Mouse (Mus musculus): ENCODE results near the gene Slc7a11. TPM values are rescaled to one million over a fixed set of nuclear protein-coding genes. Genes with fewer than 3 reads are reported as not detected.
A peak's percentile ranks its signal among the peaks of the same experiment; 100 is the strongest.

The Slc7a11 gene
- polyA plus RNA-seq, 1 experiment, result 3.4 TPM

DNA sequence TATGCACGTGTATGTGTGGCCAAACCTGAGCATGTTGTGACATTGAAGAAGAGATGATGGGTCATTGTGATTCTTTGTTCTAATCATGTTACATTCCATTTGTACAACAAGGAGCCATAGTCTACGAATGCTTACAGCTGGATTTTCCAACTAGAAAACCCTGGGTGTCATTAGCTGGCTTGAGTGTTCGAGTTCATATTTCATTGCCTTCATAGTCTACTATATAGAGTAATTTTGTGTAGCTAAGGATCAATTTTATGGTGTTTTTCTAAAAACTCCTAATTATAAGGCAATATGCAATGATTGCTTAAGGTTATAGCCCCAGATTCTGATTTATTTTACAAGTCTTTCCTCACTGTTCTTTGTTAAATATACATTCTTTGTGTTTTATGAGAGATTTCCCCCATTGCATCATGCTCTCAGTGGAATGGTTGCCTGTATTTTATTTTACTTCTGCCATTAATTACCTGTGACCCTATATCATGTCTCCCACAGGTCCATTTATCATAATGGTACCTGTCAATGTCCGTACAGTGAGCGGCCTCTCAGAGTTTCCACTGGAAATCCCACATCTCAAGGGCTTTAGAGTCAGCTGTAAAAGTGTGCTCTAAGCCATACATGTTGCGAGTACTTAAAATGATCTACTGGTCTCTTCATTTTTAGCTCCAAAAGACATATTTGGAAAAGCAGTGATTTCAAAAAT lies 193.7 kb downstream of the Slc7a11 start:
- no peak for TF ChIP-seq POLR2A (IDR thresholded peaks at IDR 0.05; ENCODE audit: borderline replicate concordance, extremely low read depth, insufficient read depth, insufficient read length, poor library complexity, severe bottlenecking)
- TF ChIP-seq CTCF (IDR thresholded peaks at IDR 0.05; ENCODE audit: borderline replicate concordance, extremely low read depth, insufficient read depth, insufficient read length), result no peak
- DNase-seq (ENCODE audit: low read depth), result no peak

DNA sequence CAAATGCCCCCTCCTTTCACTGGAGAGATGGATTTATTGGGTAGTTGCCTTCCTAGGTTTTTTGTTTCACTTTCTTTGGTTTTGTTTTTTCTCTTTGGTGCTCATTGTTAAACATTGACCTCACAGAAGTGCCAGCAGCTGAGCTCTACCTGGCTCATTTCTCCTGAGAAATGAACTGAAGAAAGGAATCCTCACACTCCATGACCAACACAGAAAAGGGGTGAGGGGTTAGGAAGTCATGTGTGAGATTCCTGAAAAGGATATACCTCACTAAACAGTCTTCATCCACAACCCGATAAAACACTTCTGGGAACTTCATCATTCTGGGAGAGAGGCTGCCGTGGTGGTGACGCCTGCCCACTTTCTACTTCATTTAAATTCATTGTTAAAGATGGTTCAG lies 207.4 kb downstream of the Slc7a11 start:
- DNase-seq (ENCODE audit: low read depth), result no peak
- no peak for TF ChIP-seq CTCF (IDR thresholded peaks at IDR 0.05; ENCODE audit: borderline replicate concordance, extremely low read depth, insufficient read depth, insufficient read length)
- TF ChIP-seq POLR2A (IDR thresholded peaks at IDR 0.05; ENCODE audit: borderline replicate concordance, extremely low read depth, insufficient read depth, insufficient read length, poor library complexity, severe bottlenecking), result no peak

DNA sequence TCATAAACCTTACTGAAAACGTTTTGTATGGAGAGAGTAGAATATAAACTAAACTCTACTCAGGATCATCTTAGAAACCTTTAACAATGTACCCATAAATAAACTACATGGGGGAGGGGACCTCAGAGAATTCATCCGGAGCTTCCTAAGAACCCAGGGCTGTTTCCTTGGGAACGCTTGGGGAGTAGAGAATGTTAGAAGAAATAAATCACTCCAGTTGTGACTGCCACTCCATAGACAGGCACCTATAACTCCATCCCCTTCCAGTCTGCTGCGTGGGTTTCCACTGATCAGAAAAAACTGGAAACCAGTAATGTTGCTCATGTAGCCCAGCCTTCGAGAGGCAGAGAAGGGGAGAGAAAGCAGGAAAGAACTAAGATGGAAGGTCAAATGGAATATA lies 210.3 kb downstream of the Slc7a11 start:
- no peak for DNase-seq (ENCODE audit: low read depth)
- TF ChIP-seq CTCF (IDR thresholded peaks at IDR 0.05; ENCODE audit: borderline replicate concordance, extremely low read depth, insufficient read depth, insufficient read length) (no peak), POLR2A (IDR thresholded peaks at IDR 0.05; ENCODE audit: borderline replicate concordance, extremely low read depth, insufficient read depth, insufficient read length, poor library complexity, severe bottlenecking) (no peak)

DNA sequence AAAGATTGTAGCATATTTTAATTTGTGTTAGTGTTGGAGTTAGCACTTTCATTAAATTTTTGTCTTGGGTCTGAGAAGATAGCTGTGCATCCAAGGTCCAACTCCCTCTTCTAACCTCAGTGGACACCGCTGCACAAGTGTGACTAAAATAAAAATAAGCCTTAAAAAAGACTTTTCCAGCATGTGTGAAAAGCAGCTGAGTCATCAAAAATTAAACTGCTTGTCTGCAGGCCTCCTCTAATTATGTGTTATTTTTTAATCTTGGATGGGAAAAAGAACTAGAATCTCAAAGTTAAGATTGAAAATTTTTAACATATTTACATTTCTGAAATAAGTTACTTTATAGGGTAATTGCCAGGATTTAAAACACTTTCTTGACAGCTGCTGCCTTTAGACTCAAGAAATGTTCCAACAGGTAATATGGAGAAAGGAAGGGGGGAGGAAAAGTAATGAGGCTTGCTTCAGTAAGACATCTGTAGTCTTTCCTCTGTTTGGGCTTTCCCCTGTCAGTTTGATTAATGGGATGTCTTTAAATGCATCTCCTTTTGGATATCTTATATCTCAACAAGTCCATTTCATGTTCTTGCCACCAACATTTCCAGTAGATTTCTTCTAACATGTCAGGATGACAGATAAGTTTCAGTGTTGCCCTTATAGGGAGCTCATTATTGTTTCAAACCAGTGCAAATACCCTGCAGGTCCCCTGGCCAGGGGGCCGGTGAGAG lies 218.9 kb downstream of the Slc7a11 start:
- TF ChIP-seq POLR2A (IDR thresholded peaks at IDR 0.05; ENCODE audit: borderline replicate concordance, extremely low read depth, insufficient read depth, insufficient read length, poor library complexity, severe bottlenecking), result no peak

GRCm38 (mm10) chr3:50220454-50220853 lies 223.0 kb downstream of the Slc7a11 start:
- no peak for DNase-seq (ENCODE audit: low read depth)
- TF ChIP-seq CTCF (IDR thresholded peaks at IDR 0.05; ENCODE audit: borderline replicate concordance, extremely low read depth, insufficient read depth, insufficient read length) (no peak), POLR2A (IDR thresholded peaks at IDR 0.05; ENCODE audit: borderline replicate concordance, extremely low read depth, insufficient read depth, insufficient read length, poor library complexity, severe bottlenecking) (no peak)

More for the DNA sequence above, 218.9 kb downstream of the Slc7a11 start:
- DNase-seq (ENCODE audit: low read depth), result no peak

DNA sequence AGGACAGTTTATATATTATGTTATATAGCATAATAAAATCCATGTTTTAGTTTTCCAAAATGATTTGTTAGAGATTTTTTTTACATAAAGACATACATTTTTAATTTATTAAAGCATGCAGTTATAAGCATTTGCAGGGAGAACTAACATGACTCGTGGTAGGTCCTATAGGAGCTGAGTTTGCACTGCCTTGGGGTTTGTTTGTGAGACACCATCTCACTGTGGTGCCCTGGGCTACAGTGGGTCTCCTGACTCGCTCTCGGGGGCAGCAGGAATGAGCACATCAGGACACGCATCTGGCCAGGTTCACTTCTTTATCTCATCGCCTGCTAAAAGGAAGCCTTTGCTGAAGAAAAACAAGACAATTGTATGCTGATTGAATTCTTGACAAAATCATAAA lies 257.0 kb downstream of the Slc7a11 start:
- DNase-seq (ENCODE audit: low read depth), result no peak
- no peak for TF ChIP-seq POLR2A (IDR thresholded peaks at IDR 0.05; ENCODE audit: borderline replicate concordance, extremely low read depth, insufficient read depth, insufficient read length, poor library complexity, severe bottlenecking)
- TF ChIP-seq CTCF (IDR thresholded peaks at IDR 0.05; ENCODE audit: borderline replicate concordance, extremely low read depth, insufficient read depth, insufficient read length), result no peak

DNA sequence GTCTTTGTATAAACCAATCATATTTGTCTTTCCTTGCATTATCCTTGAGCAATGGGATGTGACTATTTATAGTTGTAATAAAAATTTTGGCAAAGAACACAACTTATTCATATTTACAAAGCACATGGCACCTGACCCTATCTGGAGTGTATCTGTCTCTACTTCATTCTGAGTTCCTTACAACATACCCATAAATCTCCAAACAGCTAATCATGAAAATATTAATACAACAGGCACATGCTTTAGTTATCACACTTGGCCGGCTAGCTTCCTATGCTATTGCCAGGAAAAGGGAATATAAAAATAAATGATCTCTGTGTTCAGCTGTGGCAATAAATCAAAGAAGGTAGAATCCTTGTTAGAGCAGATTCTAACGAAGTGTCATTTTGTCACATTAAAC lies 257.5 kb downstream of the Slc7a11 start:
- TF ChIP-seq POLR2A (IDR thresholded peaks at IDR 0.05; ENCODE audit: borderline replicate concordance, extremely low read depth, insufficient read depth, insufficient read length, poor library complexity, severe bottlenecking) (no peak), CTCF (IDR thresholded peaks at IDR 0.05; ENCODE audit: borderline replicate concordance, extremely low read depth, insufficient read depth, insufficient read length) (no peak)
- no peak for DNase-seq (ENCODE audit: low read depth)

- no peak for DNase-seq (ENCODE audit: low read depth)
- TF ChIP-seq POLR2A (IDR thresholded peaks at IDR 0.05; ENCODE audit: borderline replicate concordance, extremely low read depth, insufficient read depth, insufficient read length, poor library complexity, severe bottlenecking), result no peak
- TF ChIP-seq CTCF (IDR thresholded peaks at IDR 0.05; ENCODE audit: borderline replicate concordance, extremely low read depth, insufficient read depth, insufficient read length), result no peak
Measured at GRCm38 (mm10) chr3:50160756-50161155, 282.7 kb downstream of the Slc7a11 start.

DNA sequence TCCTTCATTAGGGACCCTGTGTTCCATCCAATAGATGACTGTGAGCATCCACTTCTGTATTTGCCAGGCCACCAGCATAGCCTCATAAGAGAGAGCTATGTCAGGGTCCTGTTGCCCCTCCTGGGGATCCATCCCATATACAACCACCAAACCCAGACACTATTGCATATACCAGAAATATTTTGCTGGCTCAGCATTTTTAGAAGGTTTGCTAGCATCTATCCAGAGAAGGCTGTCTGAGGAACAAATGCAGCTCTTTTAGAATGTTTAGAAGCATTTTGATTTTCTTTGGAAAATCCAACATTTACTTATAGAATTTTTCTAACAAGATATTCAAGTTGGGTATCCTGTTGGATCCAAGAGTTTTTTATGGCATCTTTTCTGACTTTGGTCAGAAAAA lies 299.3 kb downstream of the Slc7a11 start:
- DNase-seq (ENCODE audit: low read depth), result no peak
- no peak for TF ChIP-seq CTCF (IDR thresholded peaks at IDR 0.05; ENCODE audit: borderline replicate concordance, extremely low read depth, insufficient read depth, insufficient read length)
- TF ChIP-seq POLR2A (IDR thresholded peaks at IDR 0.05; ENCODE audit: borderline replicate concordance, extremely low read depth, insufficient read depth, insufficient read length, poor library complexity, severe bottlenecking), result no peak

- TF ChIP-seq CTCF (IDR thresholded peaks at IDR 0.05; ENCODE audit: borderline replicate concordance, extremely low read depth, insufficient read depth, insufficient read length) (no peak), POLR2A (IDR thresholded peaks at IDR 0.05; ENCODE audit: borderline replicate concordance, extremely low read depth, insufficient read depth, insufficient read length, poor library complexity, severe bottlenecking) (no peak)
- DNase-seq (ENCODE audit: low read depth), result no peak
Measured at GRCm38 (mm10) chr3:50138319-50138718, 305.1 kb downstream of the Slc7a11 start.

- TF ChIP-seq CTCF (IDR thresholded peaks at IDR 0.05; ENCODE audit: borderline replicate concordance, extremely low read depth, insufficient read depth, insufficient read length), result no peak
- DNase-seq (ENCODE audit: low read depth), result no peak
Measured at GRCm38 (mm10) chr3:50132204-50132603, 311.2 kb downstream of the Slc7a11 start.

GRCm38 (mm10) chr3:50130319-50130718 lies 313.1 kb downstream of the Slc7a11 start:
- TF ChIP-seq POLR2A (IDR thresholded peaks at IDR 0.05; ENCODE audit: borderline replicate concordance, extremely low read depth, insufficient read depth, insufficient read length, poor library complexity, severe bottlenecking) (no peak), CTCF (IDR thresholded peaks at IDR 0.05; ENCODE audit: borderline replicate concordance, extremely low read depth, insufficient read depth, insufficient read length) (no peak)
- peak; percentile 43 for DNase-seq (ENCODE audit: low read depth)

Data from brain, embryonic 14.5 days (tissue).